Mouse (Mus musculus) thymus, adult 2 months (tissue): ENCODE results near the gene Sez6l. TPM values are rescaled to one million over a fixed set of nuclear protein-coding genes. Genes with fewer than 3 reads are reported as not detected.

Source experiments
- DNase-seq: peaks from one replicate; pipeline ENCODE4 v3.0.0; 2021
- H3K27ac ChIP-seq: fragments of 200-500 bp; 2 replicates; pipeline ENCODE4 v1.5.1; 2012; ENCODE audit warnings: low read length, control low read depth; ENCODE audit not compliant: control insufficient read depth, insufficient read depth
- H3K27me3 ChIP-seq: fragments of 200-500 bp; 2 replicates; pipeline ENCODE4 v1.6.1; 2012; ENCODE audit warnings: mild to moderate bottlenecking, low read length, moderate library complexity, mixed read lengths; ENCODE audit not compliant: control insufficient read depth, insufficient read depth
- H3K36me3 ChIP-seq: fragments of 200-500 bp; 2 replicates; pipeline ENCODE4 v1.6.1; 2012; ENCODE audit warnings: mild to moderate bottlenecking, low read length, moderate library complexity; ENCODE audit not compliant: control insufficient read depth, insufficient read depth
- H3K4me1 ChIP-seq: fragments of 200-500 bp; replicated peaks from 2 replicates; pipeline ENCODE4 v1.6.1; 2012; ENCODE audit warnings: low read length; ENCODE audit not compliant: control insufficient read depth, insufficient read depth
- H3K4me3 ChIP-seq: fragments of 200-500 bp; 2 replicates; pipeline ENCODE4 v1.5.1; 2012; ENCODE audit warnings: mild to moderate bottlenecking, low read length, control low read depth, moderate library complexity; ENCODE audit not compliant: control insufficient read depth, insufficient read depth
- CTCF ChIP-seq: fragments of 200-500 bp; IDR thresholded peaks from 2 replicates; pipeline ENCODE4 v1.5.1; 2012; ENCODE audit warnings: mild to moderate bottlenecking, control low read depth, low read length, moderate library complexity, borderline replicate concordance; ENCODE audit not compliant: control insufficient read depth, poor library complexity, insufficient read depth; ENCODE audit errors: extremely low read depth
- POLR2A ChIP-seq: fragments of 200-500 bp; IDR thresholded peaks from 2 replicates; pipeline ENCODE4 v1.6.1; 2012; ENCODE audit warnings: mild to moderate bottlenecking, low read length, control low read depth, moderate library complexity; ENCODE audit not compliant: control insufficient read depth, poor library complexity, insufficient read depth; ENCODE audit errors: extremely low read depth
- WGBS: fragments of 180-500 bp; shearing (Covaris S2); methylation state at CpG from one replicate; pipeline ENCODE4 v1.1.7; 2018; 5-methylcytosine and 5-hydroxymethylcytosine counted together
- polyA plus RNA-seq: library from polyadenylated mRNA; depleted of rRNA; stranded (reverse); fragments of >200 nt; gene quantifications from 2 replicates; pipeline ENCODE4 v1.2.3, GENCODE M21; 2012

The Sez6l gene
- polyA plus RNA-seq, 1 experiment: 1.8 TPM

GRCm38 (mm10) chr5:112523331-112523730 is 53.7 kb downstream of the Sez6l start:
- Histone ChIP-seq H3K4me3 (no peak overlapping the region), H3K36me3 (no peaks in the 10 kb centered on the region), H3K27me3 (no peaks in the 10 kb centered on the region), H3K4me1 (no peaks in the 10 kb centered on the region), H3K27ac (no peak overlapping the region)
- WGBS: 88% methylated on average over 4 of the region's 4 CpGs
- no peak for DNase-seq
- TF ChIP-seq CTCF (no peak), POLR2A (no peak)

- Histone ChIP-seq H3K4me1 (no peaks in the 10 kb centered on the region), H3K27ac (no peak overlapping the region), H3K27me3 (no peaks in the 10 kb centered on the region), H3K36me3 (no peaks in the 10 kb centered on the region), H3K4me3 (no peak overlapping the region)
- TF ChIP-seq POLR2A: no peak
- no peak for TF ChIP-seq CTCF
- 26% methylated on average over 19 of the region's 19 CpGs for WGBS
- DNase-seq: no peak
Measured at GRCm38 (mm10) chr5:112521703-112522527, 55.1 kb downstream of the Sez6l start.

DNA sequence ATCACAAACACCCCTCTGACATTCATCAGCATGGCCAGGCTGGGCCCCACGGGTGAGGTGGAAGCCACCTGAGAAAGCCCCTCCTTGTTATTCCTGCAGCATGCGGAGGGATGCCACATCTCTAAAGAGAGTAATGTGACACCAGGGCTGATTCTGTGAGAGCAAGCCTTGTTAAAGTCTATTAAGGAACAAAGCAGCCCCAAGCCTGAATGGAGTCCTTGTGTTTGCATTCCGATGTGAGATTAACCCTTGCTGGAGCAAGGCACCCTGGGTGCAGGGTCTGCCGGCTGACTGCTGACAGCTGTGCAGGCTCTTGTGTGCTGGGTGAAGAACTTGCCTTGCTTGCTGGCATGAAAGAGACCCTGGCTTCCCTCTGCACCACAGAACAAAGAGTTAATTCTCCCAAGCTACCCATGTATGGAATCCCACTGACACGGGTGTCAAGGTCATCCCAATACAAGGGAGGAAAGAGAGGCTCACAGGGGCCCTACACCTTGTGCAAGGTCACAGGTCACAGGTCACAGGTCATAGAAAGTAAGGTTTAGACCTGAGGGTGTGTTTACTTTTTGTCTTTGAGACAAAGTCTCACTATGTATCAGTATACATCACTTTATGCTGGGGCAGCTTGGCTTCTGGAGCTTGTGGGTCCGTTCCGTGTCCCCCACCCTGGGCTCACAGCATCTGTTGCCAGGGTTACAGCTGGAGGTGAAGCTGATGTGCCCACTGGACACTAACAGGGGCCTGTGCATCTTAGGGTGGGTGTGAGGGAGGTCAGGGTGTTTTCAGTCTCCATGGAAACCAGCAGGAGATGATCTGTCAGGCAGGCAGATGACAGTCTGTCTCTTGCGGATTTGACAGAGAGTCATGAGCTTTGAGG is 55.9 kb downstream of the Sez6l start:
- WGBS: 26% methylated on average over 8 of the region's 8 CpGs
- Histone ChIP-seq H3K27me3 (no peaks in the 10 kb centered on the region), H3K36me3 (no peaks in the 10 kb centered on the region), H3K4me1 (no peaks in the 10 kb centered on the region), H3K4me3 (no peak overlapping the region), H3K27ac (no peak overlapping the region)
- TF ChIP-seq POLR2A (no peak), CTCF (no peak)
- no peak for DNase-seq

DNA sequence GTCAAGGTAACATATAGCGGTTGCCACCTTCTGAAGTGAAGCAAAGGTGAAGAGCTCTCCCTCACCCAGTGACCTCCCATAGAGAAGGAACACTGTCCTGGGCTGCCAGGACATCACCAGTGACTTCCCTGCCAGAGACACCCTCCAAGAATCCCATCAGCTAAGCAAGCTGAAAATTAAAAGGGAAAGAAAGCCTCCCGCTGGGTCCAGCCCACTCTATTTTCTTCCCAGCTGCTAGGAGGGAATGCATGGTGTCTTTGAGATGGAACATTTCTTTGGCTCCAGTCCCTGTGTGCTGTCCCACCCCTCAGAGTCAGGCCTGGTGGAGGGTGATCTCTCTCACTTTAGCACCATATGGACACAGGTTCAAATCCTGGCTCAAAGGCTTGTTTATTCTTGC is 58.2 kb downstream of the Sez6l start:
- Histone ChIP-seq H3K4me1 (no peaks in the 10 kb centered on the region), H3K36me3 (no peaks in the 10 kb centered on the region), H3K4me3 (no peak overlapping the region), H3K27ac (no peak overlapping the region), H3K27me3 (no peaks in the 10 kb centered on the region)
- no peak for DNase-seq
- TF ChIP-seq POLR2A (no peak), CTCF (no peak)
- WGBS: 94% methylated on average over 2 of the region's 2 CpGs

- WGBS: 73% methylated on average over 9 of the region's 9 CpGs
Measured at GRCm38 (mm10) chr5:112517454-112517853, 59.5 kb downstream of the Sez6l start.

GRCm38 (mm10) chr5:112516527-112516926 is 60.5 kb downstream of the Sez6l start:
- TF ChIP-seq CTCF (0 out of 2 replicates have a peak, but pooled peaks have one; percentile 15), POLR2A (no peak)
- no peak overlapping the region for H3K4me3 ChIP-seq
- H3K27me3 ChIP-seq: no peaks in the 10 kb centered on the region
- H3K4me1 ChIP-seq: no peaks in the 10 kb centered on the region
- H3K36me3 ChIP-seq: no peaks in the 10 kb centered on the region
- H3K27ac ChIP-seq: no peak overlapping the region
- WGBS: 93% methylated on average over 3 of the region's 3 CpGs
- DNase-seq: peak; percentile 5

More at GRCm38 (mm10) chr5:112517454-112517853, 59.5 kb downstream of the Sez6l start:
- Histone ChIP-seq H3K36me3 (no peaks in the 10 kb centered on the region), H3K27me3 (no peaks in the 10 kb centered on the region), H3K27ac (no peak overlapping the region), H3K4me1 (no peaks in the 10 kb centered on the region), H3K4me3 (no peak overlapping the region)
- TF ChIP-seq CTCF: no peak
- TF ChIP-seq POLR2A: no peak
- no peak for DNase-seq
